Mouse (Mus musculus) limb, embryonic 10.5 days (tissue): ENCODE results near the gene Ssbp4. TPM values are rescaled to one million over a fixed set of nuclear protein-coding genes. Genes with fewer than 3 reads are reported as not detected.

Source experiments
- DNase-seq: peaks from one replicate; pipeline ENCODE4 v3.0.0-alpha.2; 2017; ENCODE audit warnings: low spot score
- H3K27ac ChIP-seq: fragments of 300-500 bp; sonication (generic); 2 replicates; pipeline ENCODE4 v1.5.1; 2016; ENCODE audit warnings: mild to moderate bottlenecking
- H3K27me3 ChIP-seq: fragments of 300-500 bp; sonication (generic); 2 replicates; pipeline ENCODE4 v1.6.1; 2016; ENCODE audit warnings: low read depth, mild to moderate bottlenecking; ENCODE audit not compliant: poor library complexity, severe bottlenecking
- H3K36me3 ChIP-seq: fragments of 300-500 bp; sonication (generic); 2 replicates; pipeline ENCODE4 v1.6.1; 2016; ENCODE audit warnings: mild to moderate bottlenecking, moderate library complexity
- H3K4me1 ChIP-seq: fragments of 300-500 bp; sonication (generic); 2 replicates; pipeline ENCODE4 v1.6.1; 2016
- H3K4me3 ChIP-seq: fragments of 300-500 bp; sonication (generic); 2 replicates; pipeline ENCODE4 v1.5.1; 2016; ENCODE audit warnings: mild to moderate bottlenecking, moderate library complexity
- H3K9me3 ChIP-seq: fragments of 300-500 bp; sonication (generic); replicated peaks from 2 replicates; pipeline ENCODE4 v1.6.1; 2016; ENCODE audit warnings: mild to moderate bottlenecking
- WGBS: fragments of 180-500 bp; shearing (Covaris S2); methylation state at CpG from one replicate; pipeline ENCODE4 v1.1.7; 2016; 5-methylcytosine and 5-hydroxymethylcytosine counted together
- polyA plus RNA-seq: library from polyadenylated mRNA; unstranded; fragments of >200 nt; fragmentation: Nextera tagmentation; extraction: Ambion mirVana; gene quantifications from 2 replicates; pipeline ENCODE4 v1.2.1, GENCODE M21; 2016

Ssbp4 gene
- polyA plus RNA-seq, 1 experiment from 2014 or later, result 182 TPM

DNA sequence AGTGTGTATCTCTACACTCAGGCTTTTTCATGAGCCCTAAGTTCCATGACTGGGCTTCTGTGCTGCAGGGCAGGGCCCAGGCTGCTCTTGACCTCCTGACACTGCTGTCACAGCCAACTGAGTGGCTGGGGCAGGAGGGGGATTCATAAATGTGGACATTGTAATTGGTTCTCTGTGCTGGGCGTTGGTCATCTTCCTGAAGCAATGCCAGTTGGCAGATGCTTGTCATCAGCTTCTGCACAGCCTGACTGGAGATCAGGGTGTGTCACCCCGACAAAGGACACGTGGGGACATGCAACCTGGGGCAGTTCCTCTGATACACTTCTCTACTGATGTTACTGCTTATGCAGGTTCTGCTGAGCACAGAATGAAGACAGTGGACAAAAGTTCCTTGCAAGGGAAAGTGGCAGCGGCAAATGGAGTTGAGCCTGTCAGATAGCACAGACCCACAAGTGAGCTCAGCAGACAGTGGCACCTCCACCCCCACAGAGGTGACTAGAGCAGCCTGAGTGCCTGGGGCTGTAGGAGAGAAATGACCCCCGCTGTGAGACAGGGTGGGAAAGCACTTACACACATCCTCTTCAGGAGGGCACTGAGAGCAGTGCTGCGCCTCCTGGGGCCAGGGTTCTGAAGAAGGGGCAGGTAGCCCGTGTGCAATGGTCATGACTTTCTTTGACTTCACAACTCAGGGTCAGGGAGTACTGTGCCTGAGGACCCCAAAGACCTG, 46.7 kb downstream of the Ssbp4 start:
- Histone ChIP-seq H3K9me3 (no peaks in the 10 kb centered on the region), H3K36me3 (0 out of 2 replicates have a peak, but pooled peaks cover 3% of the 10 kb centered on the region), H3K27ac (no peak overlapping the region), H3K4me1 (peaks cover 28% of the 10 kb centered on the region), H3K4me3 (no peak overlapping the region), H3K27me3 (no peaks in the 10 kb centered on the region)
- no peak for DNase-seq
- 78% methylated on average over 7 of the region's 7 CpGs for WGBS

DNA sequence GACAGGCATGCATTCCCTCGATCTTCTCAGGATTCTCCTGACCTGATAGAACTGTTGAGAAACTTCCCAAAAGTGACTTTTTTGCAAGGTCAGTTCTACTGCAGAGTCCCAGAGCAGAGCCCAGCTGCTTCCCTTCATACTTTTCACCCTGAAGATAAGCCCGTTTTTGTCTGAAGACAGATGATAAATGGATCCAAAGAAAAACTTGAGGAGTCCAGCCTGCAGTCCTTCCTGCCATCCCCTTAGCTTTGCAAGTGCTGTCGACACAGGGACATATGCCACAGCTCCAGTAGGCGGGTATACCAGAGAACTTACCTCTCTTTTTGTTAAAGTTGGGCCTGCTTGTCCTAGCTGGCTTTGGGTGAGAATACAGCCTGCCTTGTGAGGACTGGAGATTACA, 47.3 kb downstream of the Ssbp4 start:
- no peak overlapping the region for H3K27ac ChIP-seq
- H3K9me3 ChIP-seq, result no peaks in the 10 kb centered on the region
- H3K4me1 ChIP-seq, result peaks cover 28% of the 10 kb centered on the region
- 0 out of 2 replicates have a peak, but pooled peaks cover 3% of the 10 kb centered on the region for H3K36me3 ChIP-seq
- no peak for DNase-seq
- H3K27me3 ChIP-seq, result no peaks in the 10 kb centered on the region
- H3K4me3 ChIP-seq, result no peak overlapping the region
- 71% methylated on average over 4 of the region's 4 CpGs for WGBS

DNA sequence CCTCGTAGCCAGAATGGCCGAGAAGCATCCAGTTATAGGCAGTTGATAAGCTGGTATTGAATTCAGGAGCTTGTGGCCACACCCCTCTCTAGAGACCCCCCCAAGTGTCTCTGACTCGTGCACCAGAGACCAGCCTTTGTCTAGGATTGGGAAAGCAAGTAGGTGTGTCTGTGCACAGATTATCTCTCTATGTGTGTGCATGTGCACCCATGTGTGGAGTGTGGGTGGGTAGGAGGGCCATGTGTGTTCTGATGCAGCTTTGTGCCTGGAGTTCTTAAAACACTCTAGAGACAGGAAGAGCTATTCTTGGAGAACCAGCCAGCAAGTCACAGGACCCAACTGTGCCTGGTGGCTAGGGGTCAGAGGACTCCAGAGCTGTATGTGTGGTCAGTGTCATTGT, 48.1 kb downstream of the Ssbp4 start:
- Histone ChIP-seq H3K27me3 (no peaks in the 10 kb centered on the region), H3K4me3 (no peak overlapping the region), H3K27ac (no peak overlapping the region), H3K4me1 (peaks cover 26% of the 10 kb centered on the region), H3K36me3 (0 out of 2 replicates have a peak, but pooled peaks cover 3% of the 10 kb centered on the region), H3K9me3 (no peaks in the 10 kb centered on the region)
- DNase-seq, result no peak
- WGBS, result 87% methylated on average over 3 of the region's 3 CpGs

GRCm38 (mm10) chr8:70560096-70560495, 48.6 kb downstream of the Ssbp4 start:
- DNase-seq, result no peak
- 81% methylated on average over 2 of the region's 2 CpGs for WGBS
- H3K36me3 ChIP-seq, result 0 out of 2 replicates have a peak, but pooled peaks cover 3% of the 10 kb centered on the region
- no peaks in the 10 kb centered on the region for H3K27me3 ChIP-seq
- no peak overlapping the region for H3K27ac ChIP-seq
- no peak overlapping the region for H3K4me3 ChIP-seq
- H3K9me3 ChIP-seq, result no peaks in the 10 kb centered on the region
- peaks cover 23% of the 10 kb centered on the region for H3K4me1 ChIP-seq

DNA sequence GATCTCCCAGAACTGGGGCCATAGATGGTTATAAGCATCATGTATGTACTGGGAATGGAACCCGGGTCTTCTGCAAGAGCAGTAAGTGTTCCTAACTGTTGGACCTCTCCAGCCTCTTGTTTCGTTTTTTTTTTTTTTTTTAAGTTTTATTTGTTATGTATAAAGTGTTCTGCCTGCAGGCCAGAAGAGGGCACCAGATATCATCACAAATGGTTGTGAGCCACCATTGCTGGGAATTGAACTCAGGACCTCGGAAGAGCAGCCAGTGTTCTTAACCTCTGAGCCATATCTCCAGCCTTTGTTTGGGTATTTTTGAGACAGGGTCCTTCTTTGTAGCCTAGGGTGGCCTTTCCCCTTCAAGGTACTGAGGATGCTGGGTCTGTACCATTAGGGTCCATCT, 49.7 kb downstream of the Ssbp4 start:
- no peak for DNase-seq
- Histone ChIP-seq H3K4me1 (peaks cover 15% of the 10 kb centered on the region), H3K9me3 (no peaks in the 10 kb centered on the region), H3K27me3 (no peaks in the 10 kb centered on the region), H3K27ac (no peak overlapping the region), H3K36me3 (0 out of 2 replicates have a peak, but pooled peaks cover 3% of the 10 kb centered on the region), H3K4me3 (no peak overlapping the region)
- 80% methylated on average over 3 of the region's 3 CpGs for WGBS

GRCm38 (mm10) chr8:70558334-70558733, 50.3 kb downstream of the Ssbp4 start:
- Histone ChIP-seq H3K36me3 (0 out of 2 replicates have a peak, but pooled peaks cover 3% of the 10 kb centered on the region), H3K9me3 (no peaks in the 10 kb centered on the region), H3K4me3 (no peak overlapping the region), H3K4me1 (peaks cover 15% of the 10 kb centered on the region), H3K27ac (peak overlapping the region; percentile 21; the same call in 1 of the 2 replicates), H3K27me3 (no peaks in the 10 kb centered on the region)
- 83% methylated on average over 4 of the region's 4 CpGs for WGBS
- DNase-seq, result no peak

DNA sequence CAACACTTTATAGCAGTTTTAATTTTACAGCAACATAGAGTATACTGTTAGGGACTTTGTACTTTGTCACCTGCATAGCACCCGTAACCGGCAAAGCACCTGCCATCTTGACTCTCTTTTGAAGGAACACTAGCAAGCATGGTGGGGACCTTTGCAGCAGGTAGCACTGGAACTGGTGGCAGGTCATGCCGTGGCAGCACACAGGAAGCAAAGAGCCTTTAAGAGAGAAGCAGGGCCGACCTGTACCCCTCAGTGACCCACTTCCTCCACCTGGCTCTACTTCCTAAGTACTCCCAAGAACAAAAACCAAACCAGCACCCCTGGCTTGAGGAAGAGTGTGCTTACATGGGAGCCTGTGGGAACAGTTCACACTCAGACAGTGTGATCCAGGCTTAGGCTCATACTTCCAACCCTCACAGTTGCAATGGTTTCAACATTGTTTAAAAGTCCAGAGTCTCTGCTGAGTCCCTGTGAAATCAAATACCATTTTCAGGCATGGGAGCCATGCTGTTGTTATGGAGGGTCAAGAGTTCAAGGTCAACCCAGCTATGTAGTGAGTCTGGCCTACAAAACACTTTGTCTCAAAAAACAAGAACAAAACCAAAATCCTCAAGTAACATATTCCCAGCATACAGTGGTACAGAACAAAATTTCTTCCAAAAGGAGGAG, 53.5 kb downstream of the Ssbp4 start:
- peaks cover 6% of the 10 kb centered on the region; the same call in 1 of the 2 replicates for H3K4me1 ChIP-seq
- no peaks in the 10 kb centered on the region for H3K9me3 ChIP-seq
- no peaks in the 10 kb centered on the region for H3K27me3 ChIP-seq
- DNase-seq, result no peak
- no peak overlapping the region for H3K4me3 ChIP-seq
- no peaks in the 10 kb centered on the region for H3K36me3 ChIP-seq
- H3K27ac ChIP-seq, result no peak overlapping the region
- 92% methylated on average over 4 of the region's 4 CpGs for WGBS

GRCm38 (mm10) chr8:70553740-70554139, 54.9 kb downstream of the Ssbp4 start:
- H3K36me3 ChIP-seq, result 0 out of 2 replicates have a peak, but pooled peaks cover 3% of the 10 kb centered on the region
- no peak for DNase-seq
- H3K9me3 ChIP-seq, result no peaks in the 10 kb centered on the region
- H3K4me1 ChIP-seq, result peaks cover 6% of the 10 kb centered on the region; the same call in 1 of the 2 replicates
- H3K27me3 ChIP-seq, result no peaks in the 10 kb centered on the region
- H3K27ac ChIP-seq, result no peak overlapping the region
- H3K4me3 ChIP-seq, result no peak overlapping the region

DNA sequence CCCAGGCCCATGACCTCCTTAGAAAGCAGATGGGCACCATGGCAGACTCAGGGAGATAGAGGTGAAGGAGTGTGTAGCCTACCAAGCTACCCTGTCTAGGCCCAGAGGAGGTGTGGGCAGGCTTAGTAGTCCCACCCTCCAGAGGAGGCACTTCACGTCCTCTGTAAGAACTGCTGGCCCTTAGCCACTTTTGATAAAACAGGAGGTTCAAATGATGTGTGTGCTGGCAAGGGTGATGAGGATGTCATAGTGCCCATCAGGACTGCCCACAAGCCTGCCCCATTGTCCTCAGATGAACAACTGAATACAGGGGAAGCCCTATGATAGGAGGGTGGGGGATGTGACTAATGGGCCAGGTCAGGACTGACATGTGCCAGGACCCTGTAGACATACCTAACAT, 55.8 kb downstream of the Ssbp4 start:
- H3K9me3 ChIP-seq, result no peaks in the 10 kb centered on the region
- H3K36me3 ChIP-seq, result 0 out of 2 replicates have a peak, but pooled peaks cover 3% of the 10 kb centered on the region
- 71% methylated on average over 1 of the region's 1 CpGs for WGBS
- H3K27me3 ChIP-seq, result no peaks in the 10 kb centered on the region
- no peak overlapping the region for H3K27ac ChIP-seq
- no peak overlapping the region for H3K4me3 ChIP-seq
- no peak for DNase-seq
- H3K4me1 ChIP-seq, result peaks cover 2% of the 10 kb centered on the region; the same call in 1 of the 2 replicates

GRCm38 (mm10) chr8:70551558-70552161, 57.0 kb downstream of the Ssbp4 start:
- Histone ChIP-seq H3K27ac (no peak overlapping the region), H3K36me3 (0 out of 2 replicates have a peak, but pooled peaks cover 3% of the 10 kb centered on the region), H3K4me1 (peaks cover 2% of the 10 kb centered on the region; the same call in 1 of the 2 replicates), H3K4me3 (no peak overlapping the region), H3K9me3 (no peaks in the 10 kb centered on the region), H3K27me3 (no peaks in the 10 kb centered on the region)
- DNase-seq, result no peak
- 73% methylated on average over 3 of the region's 3 CpGs for WGBS

- Histone ChIP-seq H3K9me3 (no peaks in the 10 kb centered on the region), H3K27me3 (no peaks in the 10 kb centered on the region), H3K27ac (no peak overlapping the region), H3K36me3 (0 out of 2 replicates have a peak, but pooled peaks cover 7% of the 10 kb centered on the region), H3K4me3 (no peak overlapping the region), H3K4me1 (peaks cover 2% of the 10 kb centered on the region; the same call in 1 of the 2 replicates)
- no peak for DNase-seq
- WGBS, result 95% methylated on average over 10 of the region's 10 CpGs
These were observed 59.1 kb downstream of the Ssbp4 start for GRCm38 (mm10) chr8:70549412-70550184.

DNA sequence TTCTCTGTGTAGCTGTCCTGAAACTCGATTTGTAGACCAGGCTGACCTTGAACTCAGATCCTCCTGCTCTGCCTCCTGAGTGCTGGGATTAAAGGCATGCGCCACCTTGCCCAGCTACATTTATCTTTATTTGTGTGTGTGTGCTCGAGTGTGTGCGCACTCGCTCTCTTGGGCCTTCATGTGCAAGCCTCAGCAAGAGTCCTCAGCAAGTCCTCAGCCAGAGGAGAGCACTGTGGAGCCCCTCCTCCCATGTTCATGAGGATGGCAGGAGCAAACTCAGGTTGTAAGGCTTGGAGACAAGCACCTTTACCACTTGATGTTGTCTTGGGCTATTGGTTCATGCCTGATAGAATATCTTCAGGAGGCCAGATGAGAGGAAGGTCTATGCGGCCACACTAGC, 60.9 kb downstream of the Ssbp4 start:
- Histone ChIP-seq H3K9me3 (no peaks in the 10 kb centered on the region), H3K4me1 (peaks cover 14% of the 10 kb centered on the region), H3K27ac (no peak overlapping the region), H3K4me3 (no peak overlapping the region), H3K27me3 (no peaks in the 10 kb centered on the region), H3K36me3 (0 out of 2 replicates have a peak, but pooled peaks cover 7% of the 10 kb centered on the region)
- no peak for DNase-seq
- 89% methylated on average over 6 of the region's 6 CpGs for WGBS
